Mouse (Mus musculus) cerebral cortex, adult 2 months (tissue): ENCODE results near the gene Phf24.

Experiments
- WGBS: fragments of 180-500 bp; shearing (Covaris S2); methylation state at CpG from one replicate; pipeline ENCODE4 v1.1.7; 2018; 5-methylcytosine and 5-hydroxymethylcytosine counted together

The Phf24 gene

DNA sequence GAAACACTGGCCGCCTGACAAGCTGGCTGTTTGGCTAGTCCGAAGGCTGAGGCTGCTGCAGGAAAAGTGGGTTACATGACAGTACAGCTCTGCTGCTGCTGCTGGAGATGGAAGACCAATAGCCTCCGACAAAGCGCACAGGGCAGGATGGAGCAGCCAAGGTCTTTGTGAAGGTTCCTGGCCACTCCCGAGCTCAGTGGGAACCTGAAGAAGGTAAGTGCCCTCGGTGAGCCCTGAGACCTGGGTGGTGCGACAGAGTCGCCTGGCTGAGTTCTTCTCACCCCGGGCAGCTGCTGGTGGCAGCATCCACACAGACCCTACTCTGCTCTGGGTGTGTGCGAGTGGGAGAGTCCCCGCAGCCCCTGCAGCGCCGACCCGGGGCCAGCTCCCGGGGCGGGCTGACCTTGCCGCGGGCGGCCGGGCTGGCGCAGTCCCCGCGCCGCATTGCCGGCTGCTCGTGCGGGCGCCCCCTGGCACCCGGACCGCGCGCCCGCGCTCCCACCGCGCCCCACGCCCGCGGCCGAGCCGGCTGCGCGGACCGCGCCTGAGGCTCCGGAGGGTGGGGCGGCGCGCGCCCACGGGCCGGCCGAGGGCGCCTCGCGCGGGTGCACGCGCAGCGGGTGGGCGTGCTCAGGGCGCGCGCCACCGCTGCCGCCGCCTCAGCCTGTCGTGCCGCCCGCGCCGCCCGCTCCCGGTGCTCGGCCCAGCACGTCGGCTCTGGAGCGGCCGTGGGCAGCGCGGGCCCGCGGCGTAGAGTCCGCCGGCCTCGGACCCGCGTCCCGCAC lies at the start of gene Phf24:
Phf24 (plus strand) TSS at position 44 of the 785 bp plus-strand sequence.
- 4% methylated on average over 80 of the region's 90 CpGs for WGBS

DNA sequence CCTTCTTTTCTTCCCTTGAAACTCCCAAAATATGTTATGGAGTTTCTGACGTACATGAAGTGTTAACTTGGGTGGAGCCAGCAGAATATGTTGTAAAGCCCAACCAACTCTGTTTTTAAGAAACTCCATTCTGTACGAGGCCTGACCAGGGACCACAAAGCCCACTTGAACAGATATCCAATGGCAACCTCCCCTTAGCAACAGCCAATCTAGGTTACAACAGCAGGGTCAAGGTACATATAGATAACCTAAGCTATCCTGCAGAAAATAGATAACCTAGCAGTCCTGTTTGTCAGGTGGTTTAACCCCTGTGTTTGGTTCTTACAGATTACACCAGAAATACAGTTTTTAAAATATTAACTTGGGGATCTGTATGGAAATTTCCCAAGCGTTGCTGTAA lies 49.1 kb upstream of the Phf24 start:
- 62% methylated on average over 3 of the region's 3 CpGs for whole genome bisulfite sequencing

DNA sequence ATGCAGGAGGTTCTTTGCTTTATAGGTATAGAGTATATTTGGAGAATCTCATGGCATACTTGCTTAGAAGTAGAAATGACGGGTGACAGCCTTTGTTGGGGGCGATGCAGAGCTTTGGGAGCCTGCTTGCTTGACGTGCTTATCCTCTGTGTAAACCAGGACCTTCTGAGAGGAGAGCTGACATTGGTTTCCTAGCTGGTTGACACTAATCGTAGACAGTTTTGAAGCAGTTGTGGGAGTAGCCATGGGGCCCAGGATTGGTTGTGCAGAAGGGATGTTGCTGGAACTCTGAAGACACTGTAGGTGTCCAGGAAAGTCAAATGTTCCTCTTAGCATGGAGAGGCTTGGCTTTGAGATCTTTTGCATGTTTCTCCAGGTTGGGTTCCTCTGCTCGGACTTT lies 48.3 kb upstream of the Phf24 start:
- 96% methylated on average over 5 of the region's 5 CpGs for WGBS

DNA sequence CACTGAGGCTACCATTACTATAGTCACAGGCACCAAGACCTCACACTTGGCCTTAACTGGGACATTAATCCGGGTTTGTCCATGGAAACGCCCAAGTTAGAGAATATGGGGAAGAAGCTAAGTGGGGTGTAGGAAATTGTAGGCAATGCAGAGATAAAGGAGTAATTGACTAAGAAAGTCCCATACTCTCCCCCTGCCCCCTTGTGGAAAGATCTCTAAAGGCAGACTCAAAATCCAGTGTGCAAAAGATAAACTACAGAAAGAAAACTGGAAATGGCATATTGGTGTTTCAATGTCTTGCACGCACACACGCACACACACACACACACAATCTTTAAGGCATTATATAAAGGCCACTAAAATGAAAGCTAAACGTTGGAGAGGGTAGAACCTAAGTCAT lies 45.7 kb upstream of the Phf24 start:
- 77% methylated on average over 5 of the region's 5 CpGs for WGBS

DNA sequence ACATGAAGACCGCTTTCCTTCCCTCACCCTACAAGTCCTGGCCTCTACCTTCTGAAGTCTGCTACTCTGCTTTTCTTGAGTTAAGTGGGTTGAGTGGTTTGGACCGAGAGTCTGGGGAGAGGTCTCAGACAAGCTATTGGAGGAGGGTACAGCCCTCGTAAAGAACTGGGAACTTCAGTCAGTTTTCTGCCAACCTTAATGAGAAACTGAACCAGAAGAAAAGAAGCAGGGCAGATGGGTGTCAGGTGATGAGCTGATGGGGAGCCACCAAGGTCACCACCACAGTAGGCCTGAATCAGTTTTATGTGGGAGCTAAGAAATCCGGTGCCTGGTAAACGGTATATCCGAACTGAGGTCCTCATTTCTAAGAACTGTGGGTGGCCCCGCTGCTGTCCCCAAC lies 44.3 kb upstream of the Phf24 start:
- 80% methylated on average over 7 of the region's 7 CpGs for WGBS

DNA sequence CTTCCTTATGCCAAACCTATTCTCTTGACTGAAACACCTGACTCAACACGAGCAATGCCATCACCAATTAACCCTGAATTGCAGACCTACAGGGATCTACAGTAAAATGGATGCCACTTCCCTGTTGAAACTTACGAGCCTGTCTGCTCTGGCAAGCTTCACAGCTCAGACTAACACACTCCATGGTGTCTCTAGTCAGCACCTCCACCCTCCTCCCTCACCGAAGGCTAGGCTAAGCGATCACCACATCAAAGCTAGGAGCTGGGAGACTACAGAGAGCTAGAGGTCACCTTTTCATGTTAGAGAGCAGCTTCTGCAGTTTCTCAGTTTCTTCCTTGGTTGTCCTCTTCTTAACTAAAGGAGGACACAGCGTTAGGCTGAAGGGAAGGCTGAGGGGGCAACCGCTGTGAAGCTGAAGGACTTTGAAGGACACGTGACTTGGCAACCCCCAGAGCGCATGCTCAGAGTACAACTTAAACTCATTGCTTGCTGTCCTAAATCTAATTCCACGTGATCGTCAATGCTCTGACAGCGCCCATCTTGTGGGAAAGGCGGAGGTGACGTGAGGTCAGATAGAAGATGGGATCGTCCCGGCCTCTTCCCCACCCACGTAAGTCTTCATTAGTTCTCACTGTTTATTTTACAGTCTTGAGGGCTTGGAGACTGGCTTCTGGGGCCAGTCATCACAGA lies 43.6 kb upstream of the Phf24 start:
- 86% methylated on average over 16 of the region's 16 CpGs for WGBS

DNA sequence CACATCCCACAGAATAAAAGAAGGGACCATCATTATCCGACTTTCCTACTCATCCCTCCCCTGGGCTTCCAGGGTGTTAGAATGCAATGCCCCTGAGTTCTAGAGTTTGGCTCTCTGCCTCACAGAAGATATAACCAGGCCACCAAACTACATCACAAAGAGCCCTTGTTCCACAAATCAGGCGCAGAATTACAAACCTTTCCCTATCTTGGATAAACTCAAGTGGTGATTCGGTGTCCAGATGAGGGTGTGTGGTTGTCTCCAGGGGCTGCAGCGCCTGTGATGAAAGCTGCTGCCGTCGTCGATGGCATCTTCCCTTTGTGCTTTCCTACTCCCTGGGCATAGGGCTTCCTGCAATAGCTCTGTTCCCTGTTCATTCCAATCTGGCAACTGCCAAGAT lies 42.3 kb upstream of the Phf24 start, which contains the start of gene Fam205c:
Fam205c (minus strand) TSS at position 101 of the 400 bp plus-strand sequence.
- WGBS, result 80% methylated on average over 7 of the region's 7 CpGs

DNA sequence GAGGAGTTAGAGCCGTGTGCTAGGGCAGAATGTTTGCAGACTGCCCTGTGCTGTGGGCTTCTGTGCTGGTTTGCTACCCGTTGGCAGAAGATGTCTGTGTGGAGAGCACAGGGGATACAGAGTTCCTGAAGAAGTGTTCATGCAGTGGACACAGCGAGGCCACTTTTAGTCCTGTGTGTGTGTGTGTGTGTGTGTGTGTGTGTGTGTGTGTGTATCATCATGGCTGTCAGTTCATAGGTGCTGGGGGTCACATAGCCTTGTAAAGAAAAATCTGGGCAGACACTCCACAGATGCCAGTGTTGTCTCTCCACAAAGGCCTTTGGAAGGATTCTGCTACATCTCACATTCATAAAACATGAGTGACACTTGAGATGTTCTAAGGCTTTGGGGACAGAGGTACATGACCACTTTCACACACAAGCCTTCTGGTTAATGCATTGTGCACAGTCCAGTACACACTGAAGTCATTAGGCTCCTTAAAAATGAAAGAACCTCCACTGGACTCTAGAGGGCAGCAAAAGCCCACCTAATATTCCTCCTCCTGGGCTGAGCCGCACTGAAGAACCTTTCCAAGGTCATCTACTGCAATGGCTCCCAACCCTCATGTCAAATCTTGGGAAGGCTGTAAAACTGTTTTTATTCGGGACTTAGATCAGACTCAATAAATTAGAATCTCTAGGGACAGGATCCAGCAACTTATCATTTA lies 39.7 kb upstream of the Phf24 start:
- WGBS, result 35% methylated on average over 5 of the region's 5 CpGs

DNA sequence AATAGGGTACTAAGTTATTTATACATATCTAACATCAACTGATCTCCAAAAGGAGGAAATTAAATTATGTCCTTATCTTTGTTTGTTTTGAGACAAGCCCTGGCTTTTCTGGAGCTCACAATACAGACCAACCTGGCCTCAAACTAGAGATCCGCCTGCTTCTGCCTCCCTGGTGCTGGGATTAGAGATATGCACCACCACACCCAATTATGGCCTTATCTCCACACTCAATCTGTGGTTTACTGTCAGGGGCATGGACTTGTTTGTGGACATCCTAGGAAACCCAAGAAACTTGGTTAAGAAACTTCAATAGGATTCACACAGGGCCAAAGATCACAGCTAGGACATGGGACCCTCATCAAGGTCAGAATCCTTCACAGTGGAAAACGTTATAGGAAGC lies 38.8 kb upstream of the Phf24 start:
- WGBS, result 91% methylated on average over 2 of the region's 2 CpGs

DNA sequence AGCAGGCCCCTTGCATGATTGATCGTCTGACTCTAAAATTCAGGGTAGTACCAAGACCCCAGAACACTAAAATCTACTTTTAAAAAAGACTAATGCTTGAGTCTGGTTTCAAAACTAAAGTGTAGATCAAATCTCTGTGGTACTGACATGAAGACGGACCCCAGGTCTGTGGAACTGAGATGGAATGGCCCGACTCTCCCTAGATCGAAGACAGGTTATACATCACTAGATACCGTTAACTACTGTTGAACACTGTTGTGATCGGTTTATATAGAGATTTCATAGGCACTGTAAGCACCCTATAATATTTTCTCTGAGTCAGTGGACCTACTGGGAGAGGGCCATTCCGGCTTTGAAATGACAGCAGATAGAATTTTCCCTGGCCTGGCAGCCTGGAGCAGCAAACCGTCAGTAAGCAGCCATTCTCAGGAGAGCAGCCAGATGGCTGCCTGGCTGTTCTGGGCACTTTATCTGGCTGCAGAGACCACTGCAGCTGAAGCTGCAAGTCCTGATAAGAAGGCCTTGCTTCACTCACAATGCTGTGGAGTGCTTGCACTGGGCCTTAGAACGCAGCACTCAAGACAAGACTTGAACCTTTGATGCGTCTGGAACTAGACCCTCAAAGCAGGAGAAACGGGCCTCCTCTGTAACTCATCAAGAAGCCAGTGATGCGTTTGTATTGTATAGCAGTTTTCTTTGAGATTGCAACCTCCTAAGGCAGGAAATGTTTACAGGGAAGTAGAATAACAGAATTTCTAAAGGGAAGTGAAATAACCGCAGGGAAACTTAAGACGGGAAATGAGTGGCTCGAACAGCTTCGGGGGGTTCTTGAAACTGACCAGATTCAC lies 36.4 kb upstream of the Phf24 start:
- WGBS, result 78% methylated on average over 16 of the region's 16 CpGs

DNA sequence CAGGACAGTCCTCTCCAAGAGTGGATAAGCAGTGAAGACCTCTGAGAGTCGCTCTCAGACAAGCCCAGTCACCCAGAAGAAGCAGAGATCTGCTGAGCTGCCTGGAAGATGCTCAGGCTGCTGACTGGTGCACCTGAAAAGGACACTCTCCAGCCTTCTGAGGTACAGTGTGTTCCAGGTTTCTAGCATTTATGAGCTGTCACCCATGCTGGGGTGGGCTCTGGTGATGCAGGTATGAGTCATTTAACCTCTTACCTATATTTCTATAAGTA lies 35.8 kb upstream of the Phf24 start:
- 52% methylated on average over 1 of the region's 1 CpGs for WGBS

DNA sequence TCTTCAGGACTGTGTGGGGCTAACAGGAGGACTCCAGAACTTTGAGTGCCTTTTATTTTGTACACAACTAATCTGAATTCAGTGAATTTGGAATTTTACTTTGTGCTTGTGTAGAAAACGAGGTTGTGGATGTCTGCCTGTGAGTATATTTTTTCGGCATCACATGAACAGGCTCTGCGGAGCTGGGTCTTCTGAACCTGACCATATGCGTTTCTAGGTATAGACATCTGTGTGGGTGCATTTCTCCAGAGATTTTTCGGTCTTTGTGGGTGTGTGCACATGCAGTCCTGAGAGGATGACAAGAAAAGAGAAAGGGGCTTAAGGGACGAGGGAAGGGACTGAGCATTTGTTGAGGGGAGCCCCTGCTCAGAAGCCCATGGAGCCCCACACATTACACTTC lies 29.5 kb upstream of the Phf24 start:
- WGBS, result 58% methylated on average over 6 of the region's 6 CpGs

DNA sequence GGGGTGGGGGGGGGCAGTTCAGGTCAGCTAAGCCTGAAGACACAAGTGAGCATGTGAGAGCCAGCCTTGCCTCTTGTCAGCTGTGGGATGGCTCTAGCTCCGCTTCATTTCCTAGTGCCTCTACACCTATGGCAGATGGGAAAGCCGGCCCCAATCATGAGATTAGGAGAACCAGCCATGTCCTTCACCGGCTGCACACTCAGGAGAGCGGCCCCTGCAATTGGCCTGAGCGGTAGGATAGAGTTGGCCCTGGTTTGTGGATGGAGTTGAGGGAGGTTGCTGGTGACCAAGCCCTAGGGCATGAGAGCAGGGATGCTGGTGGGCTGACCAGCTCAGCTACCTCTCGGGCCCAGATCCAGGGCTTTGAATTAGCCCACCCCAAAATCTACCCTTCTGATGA lies 27.7 kb upstream of the Phf24 start:
- WGBS, result 93% methylated on average over 6 of the region's 6 CpGs

DNA sequence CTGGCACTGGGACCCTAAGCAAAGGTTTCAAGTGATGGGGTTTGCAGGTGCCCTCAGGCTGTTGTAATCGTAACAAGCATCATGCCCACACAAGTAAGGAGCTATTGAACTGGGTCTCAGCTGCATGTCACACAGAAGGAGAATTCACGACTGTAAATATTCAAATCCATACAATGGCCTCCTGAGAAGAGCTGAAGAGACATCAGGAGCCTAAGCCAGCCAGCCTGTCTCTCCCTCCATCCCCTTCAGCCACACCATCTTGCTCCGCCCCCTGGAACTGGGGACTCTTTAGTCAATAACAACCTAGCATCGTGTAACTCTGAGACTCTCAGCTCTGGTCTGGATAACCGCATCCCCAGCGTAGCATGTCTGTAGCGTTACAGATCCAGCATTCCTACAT lies 25.3 kb upstream of the Phf24 start:
- WGBS, result 66% methylated on average over 7 of the region's 7 CpGs

DNA sequence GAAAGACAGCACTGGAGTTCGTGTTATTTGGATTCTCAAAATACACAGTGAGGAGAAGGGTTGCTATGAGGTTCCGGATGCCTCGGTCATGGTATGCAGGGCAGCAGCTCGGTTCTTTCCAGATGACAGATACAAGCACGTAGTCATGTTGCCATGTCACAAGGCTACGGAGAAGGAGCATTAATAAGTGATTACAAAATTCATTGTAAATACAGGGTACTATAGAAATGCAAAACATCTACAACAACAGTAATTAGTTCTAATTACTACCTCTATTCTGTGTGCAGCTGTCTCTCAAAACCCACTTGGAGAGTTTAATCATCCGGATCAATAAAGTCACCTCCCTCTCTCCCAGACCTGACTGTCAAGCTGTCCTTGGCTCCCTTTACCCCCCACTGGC lies 21.3 kb upstream of the Phf24 start:
- WGBS, result 68% methylated on average over 7 of the region's 7 CpGs

DNA sequence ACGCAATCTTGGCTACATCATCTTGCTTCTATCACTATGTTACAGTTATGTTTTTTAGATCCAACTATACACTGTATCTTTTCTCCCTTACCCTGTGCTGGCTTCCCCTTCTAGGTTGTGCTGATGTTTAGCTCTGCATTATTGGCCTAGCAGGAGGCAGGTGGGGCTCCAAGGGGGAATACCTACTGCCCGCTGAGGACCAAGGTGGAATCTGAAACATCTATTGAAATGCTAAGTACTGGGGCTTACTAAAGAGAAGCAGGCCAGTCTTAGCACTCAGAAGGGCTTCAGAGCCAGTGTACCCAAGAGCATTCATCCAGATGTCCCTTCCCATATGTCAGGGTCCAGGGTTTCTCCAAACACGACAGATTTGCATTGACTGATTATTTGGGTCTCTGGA lies 17.5 kb upstream of the Phf24 start:
- WGBS, result 52% methylated on average over 3 of the region's 3 CpGs

DNA sequence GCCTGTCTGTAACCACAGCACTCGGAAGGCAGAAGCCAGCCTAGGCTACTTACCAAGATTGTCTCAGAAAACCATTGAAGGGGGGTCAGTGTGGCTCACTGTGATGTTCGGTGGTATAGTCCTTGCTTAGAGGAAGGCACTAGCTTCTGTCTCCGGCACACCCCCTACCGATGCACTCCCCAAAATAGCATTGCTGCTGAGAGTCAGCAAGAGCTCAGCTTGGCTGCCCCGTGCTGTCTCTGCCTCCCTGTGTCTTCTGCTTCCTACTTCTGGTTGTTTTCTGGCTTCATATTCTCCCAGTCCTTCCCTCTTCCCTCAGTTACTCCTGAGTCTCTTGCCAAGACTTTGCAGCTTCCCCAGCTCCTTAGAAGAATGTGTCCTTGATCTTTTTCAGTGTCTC lies 15.6 kb upstream of the Phf24 start:
- WGBS, result 30% methylated on average over 5 of the region's 5 CpGs

DNA sequence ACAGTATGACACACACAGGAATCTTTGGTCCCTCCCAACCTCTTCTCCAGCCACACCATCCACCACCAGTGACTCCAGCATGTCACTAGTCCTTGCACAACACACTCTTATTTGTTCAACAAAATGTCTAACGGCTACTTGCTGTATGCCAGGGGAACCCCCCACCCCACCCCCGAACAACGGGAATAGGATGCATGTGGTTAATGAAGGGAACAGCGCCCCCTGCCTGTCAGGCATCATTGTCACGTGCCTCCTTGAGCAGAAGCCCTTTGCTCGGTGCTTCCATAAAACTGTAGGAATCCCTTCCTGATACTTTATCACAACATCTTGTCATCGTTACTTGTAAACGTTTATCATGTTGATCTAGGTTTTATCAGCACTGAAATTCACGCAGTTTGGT lies 14.3 kb upstream of the Phf24 start:
- WGBS, result 55% methylated on average over 9 of the region's 9 CpGs

DNA sequence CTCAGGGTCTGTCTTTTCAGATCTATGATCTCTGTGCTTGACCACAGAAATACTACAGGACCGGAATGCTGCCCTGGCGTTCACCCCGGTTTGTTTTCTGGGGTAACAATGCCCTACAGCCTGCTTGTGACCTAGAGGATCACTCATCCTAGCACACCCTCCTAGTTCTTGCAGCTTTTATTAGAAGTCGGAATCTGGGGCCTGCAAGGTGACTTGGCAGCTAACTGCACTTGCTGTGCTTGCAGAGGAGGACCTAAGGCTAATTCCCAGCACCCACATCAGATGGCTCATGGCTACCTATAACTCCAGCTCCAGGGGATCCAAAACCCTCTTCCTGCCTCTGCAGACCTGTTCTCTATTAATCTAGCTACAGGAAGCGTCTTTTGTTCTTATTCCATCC lies 13.7 kb upstream of the Phf24 start:
- WGBS, result 91% methylated on average over 5 of the region's 5 CpGs

DNA sequence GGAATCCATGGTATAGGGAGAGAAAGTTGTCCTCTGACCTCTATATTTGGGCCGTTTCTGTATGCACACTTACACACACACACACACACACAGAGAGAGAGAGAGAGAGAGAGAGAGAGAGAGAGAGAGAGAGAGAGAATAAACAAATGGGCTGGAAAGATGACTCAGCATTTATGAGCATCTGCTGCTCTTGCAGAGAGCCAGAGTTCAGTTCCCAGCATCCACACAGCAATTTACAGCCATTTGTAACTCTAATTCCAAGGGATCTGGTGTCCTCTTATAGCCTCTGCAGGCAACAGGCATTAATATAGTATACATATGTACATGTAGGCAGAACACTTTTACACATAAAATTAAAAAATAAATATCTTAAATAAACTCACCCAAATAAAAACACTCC lies 12.5 kb upstream of the Phf24 start:
- WGBS, result 58% methylated on average over 1 of the region's 1 CpGs

DNA sequence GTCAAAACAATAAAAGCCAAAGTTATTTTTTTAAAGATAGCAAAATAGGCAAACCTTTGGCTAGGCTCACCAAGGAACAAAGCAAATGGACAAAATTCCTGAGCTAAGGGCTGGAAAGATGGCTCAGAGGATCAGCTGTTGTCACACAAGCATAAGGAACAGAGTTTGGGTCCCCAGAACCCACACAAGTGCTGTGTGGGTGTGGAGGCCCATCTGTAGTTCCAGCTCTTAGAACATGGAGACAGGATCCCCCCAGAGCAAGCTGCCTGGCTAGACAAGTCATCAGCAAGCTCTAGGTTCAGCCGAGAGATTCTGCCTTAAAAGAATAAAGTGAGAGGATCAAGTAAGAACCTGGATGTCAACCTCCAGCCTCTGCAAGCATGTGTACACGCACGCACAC lies 11.9 kb upstream of the Phf24 start:
- WGBS, result 75% methylated on average over 3 of the region's 3 CpGs

DNA sequence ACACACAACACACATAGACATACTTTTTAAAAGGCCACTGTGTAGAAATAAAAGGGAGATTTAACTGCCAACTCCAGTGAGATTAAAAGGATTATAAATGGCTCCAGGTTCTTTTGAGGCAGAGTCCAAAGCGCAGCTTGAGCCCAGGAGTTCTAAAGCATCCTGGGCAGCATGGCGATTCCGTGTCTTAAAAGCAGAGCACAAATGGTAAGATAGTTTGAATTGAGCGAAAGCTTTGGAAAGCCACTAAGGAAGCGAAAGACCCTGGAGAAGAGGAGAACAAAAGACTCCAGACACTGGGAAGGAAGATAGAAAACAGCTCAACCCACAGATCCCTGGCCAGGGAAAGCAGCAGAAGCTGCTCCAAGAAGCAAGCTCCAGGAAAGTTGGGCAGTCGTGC lies 11.5 kb upstream of the Phf24 start:
- 54% methylated on average over 6 of the region's 6 CpGs for WGBS
